Mouse (Mus musculus): Measurements from ENCODE around the gene Mcur1. TPM values are rescaled to one million over a fixed set of nuclear protein-coding genes. Genes with fewer than 3 reads are reported as not detected.

Gene Mcur1
- polyA plus RNA-seq (2011; ENCODE audit: insufficient read depth, insufficient read length, low replicate concordance, missing spikeins) = 11.4 and 13.5 TPM in 2 replicates

GRCm38 (mm10) chr13:43559711-43560457, at the start of gene Mcur1:
Mcur1 (minus strand) TSS chr13:43560191.
- TF ChIP-seq CTCF (IDR thresholded peaks at IDR 0.05; ENCODE audit: control insufficient read depth, insufficient read depth, low read length) (no peak), POLR2A (IDR thresholded peaks at IDR 0.05; ENCODE audit: borderline replicate concordance, control insufficient read depth, low read depth, low read length) (peak; percentile 67; the same call in 1 of the 2 replicates)

GRCm38 (mm10) chr13:43608854-43609253, 48.9 kb upstream of the Mcur1 start:
- WGBS = 82% methylated on average over 6 of the region's 6 CpGs
- Histone ChIP-seq H3K4me1 (ENCODE audit: control insufficient read depth, insufficient read depth, low read length) (no peaks in the 10 kb centered on the region), H3K27ac (ENCODE audit: control insufficient read depth, insufficient read depth, low read depth, low read length, poor library complexity) (no peak overlapping the region), H3K4me3 (replicated peaks; ENCODE audit: control insufficient read depth, low read depth, low read length) (no peak overlapping the region)
- no peak for TF ChIP-seq POLR2A (IDR thresholded peaks at IDR 0.05; ENCODE audit: borderline replicate concordance, control insufficient read depth, low read depth, low read length)
- TF ChIP-seq CTCF (IDR thresholded peaks at IDR 0.05; ENCODE audit: control insufficient read depth, insufficient read depth, low read length) = no peak

More at GRCm38 (mm10) chr13:43559711-43560457, at the start of gene Mcur1:
- WGBS = under 1% methylated on average over 99 of the region's 100 CpGs
- H3K27ac ChIP-seq (ENCODE audit: control insufficient read depth, insufficient read depth, low read depth, low read length, poor library complexity) = peak within 1 kb of the TSS; percentile 99
- H3K4me1 ChIP-seq (ENCODE audit: control insufficient read depth, insufficient read depth, low read length) = peaks cover 3% of the 10 kb centered on the region; the same call in 1 of the 2 replicates
- peak within 1 kb of the TSS; percentile 98 for H3K4me3 ChIP-seq (replicated peaks; ENCODE audit: control insufficient read depth, low read depth, low read length)

DNA sequence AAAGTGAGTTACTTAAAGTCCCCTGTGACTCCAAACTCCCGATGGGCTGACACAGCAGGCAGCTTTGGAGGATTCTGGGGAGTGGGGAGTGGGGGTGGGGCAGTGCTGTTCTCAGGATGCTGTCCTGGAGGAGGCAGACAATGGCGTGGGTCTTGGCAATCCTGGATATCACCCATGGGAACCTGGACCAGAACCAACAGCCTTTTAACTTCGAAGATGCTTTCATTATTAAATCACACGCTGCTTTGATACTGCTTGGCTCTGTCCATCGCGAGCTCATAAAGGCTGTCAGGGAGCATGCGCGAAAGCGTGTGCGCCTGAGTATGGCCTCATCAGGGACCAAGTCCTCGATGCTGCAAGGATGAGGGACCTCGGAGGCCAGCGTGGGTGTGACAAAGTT, 43.1 kb upstream of the Mcur1 start:
- Histone ChIP-seq H3K27ac (ENCODE audit: control insufficient read depth, insufficient read depth, low read depth, low read length, poor library complexity) (no peak overlapping the region), H3K4me3 (replicated peaks; ENCODE audit: control insufficient read depth, low read depth, low read length) (no peak overlapping the region), H3K4me1 (ENCODE audit: control insufficient read depth, insufficient read depth, low read length) (no peaks in the 10 kb centered on the region)
- WGBS = 81% methylated on average over 13 of the region's 13 CpGs
- TF ChIP-seq POLR2A (IDR thresholded peaks at IDR 0.05; ENCODE audit: borderline replicate concordance, control insufficient read depth, low read depth, low read length) (no peak), CTCF (IDR thresholded peaks at IDR 0.05; ENCODE audit: control insufficient read depth, insufficient read depth, low read length) (no peak)

DNA sequence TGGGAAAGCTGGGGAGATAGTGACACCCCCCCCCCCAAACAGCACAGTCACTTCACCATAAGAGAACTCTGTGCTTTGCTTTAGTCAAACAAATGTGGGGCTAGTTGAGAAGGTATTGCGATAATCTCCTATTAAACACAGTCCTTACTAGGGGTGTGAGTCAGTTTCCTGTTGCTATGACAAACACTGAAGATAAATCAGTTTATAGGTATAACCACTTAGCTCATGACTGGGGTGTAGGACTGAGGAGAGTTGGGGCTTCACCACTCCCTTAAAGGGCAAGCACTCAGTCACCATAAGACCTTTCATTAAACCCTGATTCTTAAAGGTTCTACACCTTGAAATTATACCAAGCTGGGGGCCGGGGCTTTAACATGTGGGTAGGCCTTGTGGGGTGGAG, 42.4 kb upstream of the Mcur1 start:
- Histone ChIP-seq H3K4me3 (replicated peaks; ENCODE audit: control insufficient read depth, low read depth, low read length) (no peak overlapping the region), H3K4me1 (ENCODE audit: control insufficient read depth, insufficient read depth, low read length) (no peaks in the 10 kb centered on the region), H3K27ac (ENCODE audit: control insufficient read depth, insufficient read depth, low read depth, low read length, poor library complexity) (no peak overlapping the region)
- WGBS = 75% methylated on average over 2 of the region's 2 CpGs
- no peak for TF ChIP-seq CTCF (IDR thresholded peaks at IDR 0.05; ENCODE audit: control insufficient read depth, insufficient read depth, low read length)

GRCm38 (mm10) chr13:43600967-43601366, 41.0 kb upstream of the Mcur1 start:
- Histone ChIP-seq H3K4me3 (replicated peaks; ENCODE audit: control insufficient read depth, low read depth, low read length) (no peak overlapping the region), H3K4me1 (ENCODE audit: control insufficient read depth, insufficient read depth, low read length) (no peaks in the 10 kb centered on the region), H3K27ac (ENCODE audit: control insufficient read depth, insufficient read depth, low read depth, low read length, poor library complexity) (no peak overlapping the region)
- WGBS = 46% methylated on average over 6 of the region's 6 CpGs
- no peak for TF ChIP-seq POLR2A (IDR thresholded peaks at IDR 0.05; ENCODE audit: borderline replicate concordance, control insufficient read depth, low read depth, low read length)
- no peak for TF ChIP-seq CTCF (IDR thresholded peaks at IDR 0.05; ENCODE audit: control insufficient read depth, insufficient read depth, low read length)

DNA sequence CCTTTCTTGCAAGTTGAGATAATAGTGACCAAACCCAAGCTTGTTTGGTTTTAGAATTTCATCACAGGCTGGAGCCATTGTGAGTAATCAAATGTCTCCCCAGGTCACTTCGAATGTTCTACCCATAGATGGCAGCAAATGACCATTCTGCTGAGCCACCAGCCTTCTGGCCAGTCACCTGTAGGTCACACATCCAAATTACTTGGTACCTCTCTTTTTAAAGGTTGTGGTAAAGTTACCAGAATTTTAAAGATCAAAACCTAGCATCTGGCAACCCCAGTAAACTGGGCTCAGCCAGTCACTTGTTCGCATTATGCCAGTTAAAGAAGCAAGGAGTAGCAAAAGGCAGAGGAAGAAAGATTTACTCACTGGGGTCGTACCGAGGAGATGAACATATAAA, 35.9 kb upstream of the Mcur1 start:
- peak; percentile 66 for TF ChIP-seq CTCF (IDR thresholded peaks at IDR 0.05; ENCODE audit: control insufficient read depth, insufficient read depth, low read length)
- TF ChIP-seq POLR2A (IDR thresholded peaks at IDR 0.05; ENCODE audit: borderline replicate concordance, control insufficient read depth, low read depth, low read length) = no peak
- Histone ChIP-seq H3K4me1 (ENCODE audit: control insufficient read depth, insufficient read depth, low read length) (no peaks in the 10 kb centered on the region), H3K4me3 (replicated peaks; ENCODE audit: control insufficient read depth, low read depth, low read length) (no peak overlapping the region), H3K27ac (ENCODE audit: control insufficient read depth, insufficient read depth, low read depth, low read length, poor library complexity) (no peak overlapping the region)
- WGBS = 56% methylated on average over 4 of the region's 4 CpGs

DNA sequence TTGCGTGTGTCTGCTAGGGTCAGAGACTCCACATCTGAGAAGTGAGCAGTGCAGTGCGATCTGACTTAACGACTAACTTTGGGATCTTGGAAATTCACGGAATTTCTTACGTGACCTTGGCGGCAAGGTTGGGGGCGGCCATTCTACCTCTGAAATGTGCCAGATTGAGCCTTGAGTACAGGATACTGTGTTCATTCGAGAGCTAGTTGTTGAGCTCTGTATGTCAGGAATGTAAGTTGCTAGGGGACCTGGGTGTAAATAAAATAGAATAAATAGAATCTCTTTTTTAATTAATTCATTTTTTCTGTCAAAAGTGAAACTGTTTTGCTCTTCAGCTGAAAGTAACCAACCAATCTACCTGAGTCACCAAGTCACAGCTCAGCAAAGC, 32.7 kb upstream of the Mcur1 start:
- no peak for TF ChIP-seq POLR2A (IDR thresholded peaks at IDR 0.05; ENCODE audit: borderline replicate concordance, control insufficient read depth, low read depth, low read length)
- Histone ChIP-seq H3K27ac (ENCODE audit: control insufficient read depth, insufficient read depth, low read depth, low read length, poor library complexity) (no peak overlapping the region), H3K4me3 (replicated peaks; ENCODE audit: control insufficient read depth, low read depth, low read length) (no peak overlapping the region), H3K4me1 (ENCODE audit: control insufficient read depth, insufficient read depth, low read length) (no peaks in the 10 kb centered on the region)
- 59% methylated on average over 8 of the region's 8 CpGs for WGBS

DNA sequence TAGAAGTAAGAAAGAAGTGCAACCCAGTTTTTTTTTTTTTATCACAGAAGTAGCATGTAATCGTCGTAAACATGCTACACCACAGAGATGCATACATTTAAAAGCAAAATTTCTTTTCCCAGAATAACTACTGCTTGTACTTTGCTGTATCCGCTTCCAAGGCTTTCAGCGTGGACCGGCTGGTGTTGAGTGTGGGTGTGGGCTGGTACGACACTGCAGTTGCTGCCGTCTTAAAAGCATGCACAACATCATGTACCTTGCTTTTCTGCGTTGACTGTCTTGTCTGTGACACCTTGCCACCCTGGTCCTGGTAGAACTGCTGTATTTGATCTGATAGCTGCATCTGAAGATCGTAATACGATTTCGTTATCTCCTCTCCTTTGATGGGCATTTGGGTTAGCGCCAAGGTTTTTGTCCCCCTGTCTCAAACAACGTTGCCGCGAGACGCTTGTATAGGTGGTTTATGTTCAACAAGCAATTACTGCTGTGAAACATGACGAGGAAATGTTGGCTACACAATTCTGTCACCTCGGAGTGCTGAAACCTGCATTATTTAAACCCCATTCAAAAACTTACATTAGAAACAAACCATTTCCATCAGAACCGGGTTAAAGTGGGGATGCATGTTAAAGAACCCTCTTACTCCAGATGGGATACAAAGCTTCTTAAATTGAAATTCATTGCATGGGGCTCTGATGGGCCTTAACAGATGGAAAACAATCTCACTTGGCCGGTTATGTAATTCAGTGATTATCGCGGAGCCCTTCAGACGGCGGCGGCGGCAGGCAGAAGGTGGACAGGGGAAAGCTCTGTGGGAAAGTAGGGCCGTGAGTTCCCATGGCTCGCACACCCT, 32.1 kb upstream of the Mcur1 start:
- no peak for TF ChIP-seq CTCF (IDR thresholded peaks at IDR 0.05; ENCODE audit: control insufficient read depth, insufficient read depth, low read length)
- no peak for TF ChIP-seq POLR2A (IDR thresholded peaks at IDR 0.05; ENCODE audit: borderline replicate concordance, control insufficient read depth, low read depth, low read length)
- Histone ChIP-seq H3K4me3 (replicated peaks; ENCODE audit: control insufficient read depth, low read depth, low read length) (no peak overlapping the region), H3K27ac (ENCODE audit: control insufficient read depth, insufficient read depth, low read depth, low read length, poor library complexity) (no peak overlapping the region), H3K4me1 (ENCODE audit: control insufficient read depth, insufficient read depth, low read length) (no peaks in the 10 kb centered on the region)
- 75% methylated on average over 28 of the region's 28 CpGs for WGBS

Data from bone marrow, adult 2 months (tissue).